Mouse (Mus musculus) bone marrow, adult 2 months (tissue): Measurements from ENCODE around the gene Phf19.

Experiments
- CTCF ChIP-seq: fragments of 200-500 bp; IDR thresholded peaks from 2 replicates; pipeline ENCODE4 v1.5.1; 2011; ENCODE audit warnings: low read length, control low read depth; ENCODE audit not compliant: control insufficient read depth, insufficient read depth
- POLR2A ChIP-seq: fragments of 200-500 bp; IDR thresholded peaks from 2 replicates; pipeline ENCODE4 v1.6.1; 2011; ENCODE audit warnings: low read depth, mild to moderate bottlenecking, control low read depth, low read length, borderline replicate concordance; ENCODE audit not compliant: control insufficient read depth

- TF ChIP-seq CTCF (no peak), POLR2A (no peak)
Observed at GRCm38 (mm10) chr2:34954344-34954743, 40.5 kb upstream of the Phf19 start.
